Mouse (Mus musculus) small intestine, adult 2 months (tissue): ENCODE measurements around the gene D430041D05Rik.

ENCODE experiments used
- CTCF ChIP-seq: fragments of 200-500 bp; IDR thresholded peaks from 2 replicates; pipeline ENCODE4 v1.5.1; 2012; ENCODE audit warnings: low read depth, mild to moderate bottlenecking, control low read depth, inconsistent platforms, low read length, moderate library complexity, mixed read lengths; ENCODE audit not compliant: insufficient replicate concordance, insufficient read length; ENCODE audit errors: extremely low read depth
- POLR2A ChIP-seq: fragments of 200-500 bp; IDR thresholded peaks from 2 replicates; pipeline ENCODE4 v1.6.1; 2012; ENCODE audit warnings: low read depth, mild to moderate bottlenecking, control low read depth, inconsistent platforms, low read length, moderate library complexity

- TF ChIP-seq CTCF (no peak), POLR2A (no peak)
Observed at GRCm38 (mm10) chr2:104187073-104187472, 223.7 kb downstream of the D430041D05Rik start.
